Mouse (Mus musculus) thymus, adult 2 months (tissue): ENCODE measurements around the gene Mapk1.

Experiments
- CTCF ChIP-seq: fragments of 200-500 bp; IDR thresholded peaks from 2 replicates; pipeline ENCODE4 v1.5.1; 2012; ENCODE audit warnings: mild to moderate bottlenecking, control low read depth, low read length, moderate library complexity, borderline replicate concordance; ENCODE audit not compliant: control insufficient read depth, poor library complexity, insufficient read depth; ENCODE audit errors: extremely low read depth
- POLR2A ChIP-seq: fragments of 200-500 bp; IDR thresholded peaks from 2 replicates; pipeline ENCODE4 v1.6.1; 2012; ENCODE audit warnings: mild to moderate bottlenecking, low read length, control low read depth, moderate library complexity; ENCODE audit not compliant: control insufficient read depth, poor library complexity, insufficient read depth; ENCODE audit errors: extremely low read depth

DNA sequence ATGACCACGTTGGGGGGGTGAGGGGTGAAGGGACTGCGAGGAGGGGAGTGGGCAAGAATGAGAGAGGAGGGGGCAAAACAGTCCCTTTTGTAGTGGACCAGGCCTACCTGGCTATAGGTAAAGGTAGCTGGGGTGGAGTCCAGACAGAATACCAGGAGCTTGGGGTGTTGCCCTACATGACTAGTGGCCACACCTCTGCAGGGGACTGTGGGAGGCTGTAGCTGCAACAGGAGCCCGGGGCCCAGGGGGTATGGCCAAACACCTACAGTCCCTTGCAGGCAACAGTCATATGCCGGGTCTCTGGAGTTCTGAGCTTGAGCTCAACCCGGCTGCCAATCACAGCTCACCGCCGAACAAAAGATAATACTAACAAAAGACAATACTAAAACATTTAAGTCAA, 68.9 kb downstream of the Mapk1 start:
- TF ChIP-seq CTCF (no peak), POLR2A (no peak)
